Mouse (Mus musculus): ENCODE data around the gene Sgms1. TPM values are rescaled to one million over a fixed set of nuclear protein-coding genes. Genes with fewer than 3 reads are reported as not detected.

The Sgms1 gene
- polyA plus RNA-seq, 1 experiment: 53.7 TPM

DNA sequence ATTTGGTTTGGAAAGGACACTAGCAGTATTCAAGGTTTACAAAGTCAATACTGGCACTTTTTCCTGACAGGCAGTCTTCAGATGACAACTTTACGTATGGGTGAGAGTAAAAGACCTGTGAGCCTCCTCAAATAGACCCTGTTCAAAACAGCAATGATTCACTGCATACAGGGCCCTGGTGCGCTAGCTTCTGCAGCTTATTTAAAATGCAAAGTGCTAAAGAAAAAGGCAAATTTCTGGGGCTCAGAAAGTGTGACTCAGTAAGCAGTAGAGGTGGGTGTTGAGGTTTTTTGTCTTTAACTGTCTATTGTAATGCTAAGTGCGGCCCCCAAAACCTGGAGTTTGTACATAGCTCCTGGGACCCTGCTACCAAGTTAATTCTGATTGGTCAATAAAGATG lies 81.2 kb downstream of the Sgms1 start:
- DNase-seq: no peak
- 93% methylated on average over 3 of the region's 3 CpGs for WGBS
- H3K4me3 ChIP-seq (replicated peaks; ENCODE audit: extremely low read depth, low read depth, low read length): no peak overlapping the region
- no peak for TF ChIP-seq POLR2A (IDR thresholded peaks at IDR 0.05; ENCODE audit: borderline replicate concordance, extremely low read depth, low read depth, low read length)
- no peak for TF ChIP-seq CTCF (IDR thresholded peaks at IDR 0.05; ENCODE audit: insufficient read depth, low read length)
- peaks cover 11% of the 10 kb centered on the region for H3K4me1 ChIP-seq (ENCODE audit: control insufficient read depth, insufficient read depth, low read length)

DNA sequence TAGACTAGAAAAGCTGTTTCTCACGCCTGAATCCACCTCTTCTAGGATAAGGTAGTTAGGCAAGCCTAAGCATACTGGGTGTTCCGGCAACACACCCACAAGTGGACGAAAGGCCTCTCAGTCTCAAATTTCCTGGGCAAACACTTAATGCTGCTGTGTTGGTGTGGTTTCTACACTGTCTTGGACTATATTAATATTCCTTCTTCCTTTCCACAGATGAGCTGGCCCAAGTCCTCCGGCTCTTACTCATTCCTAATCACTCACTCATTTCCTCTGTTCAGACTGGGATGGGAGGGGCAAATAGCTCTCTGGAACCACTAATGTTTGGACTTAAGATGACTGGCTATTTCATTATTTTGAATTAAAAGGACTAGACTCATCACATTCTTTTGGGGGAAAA lies 84.6 kb downstream of the Sgms1 start:
- Histone ChIP-seq H3K4me1 (ENCODE audit: control insufficient read depth, insufficient read depth, low read length) (peaks cover 19% of the 10 kb centered on the region), H3K4me3 (replicated peaks; ENCODE audit: extremely low read depth, low read depth, low read length) (no peak overlapping the region)
- peak; percentile 55 for DNase-seq
- TF ChIP-seq CTCF (IDR thresholded peaks at IDR 0.05; ENCODE audit: insufficient read depth, low read length): no peak
- no peak for TF ChIP-seq POLR2A (IDR thresholded peaks at IDR 0.05; ENCODE audit: borderline replicate concordance, extremely low read depth, low read depth, low read length)
- 12% methylated on average over 4 of the region's 4 CpGs for WGBS

DNA sequence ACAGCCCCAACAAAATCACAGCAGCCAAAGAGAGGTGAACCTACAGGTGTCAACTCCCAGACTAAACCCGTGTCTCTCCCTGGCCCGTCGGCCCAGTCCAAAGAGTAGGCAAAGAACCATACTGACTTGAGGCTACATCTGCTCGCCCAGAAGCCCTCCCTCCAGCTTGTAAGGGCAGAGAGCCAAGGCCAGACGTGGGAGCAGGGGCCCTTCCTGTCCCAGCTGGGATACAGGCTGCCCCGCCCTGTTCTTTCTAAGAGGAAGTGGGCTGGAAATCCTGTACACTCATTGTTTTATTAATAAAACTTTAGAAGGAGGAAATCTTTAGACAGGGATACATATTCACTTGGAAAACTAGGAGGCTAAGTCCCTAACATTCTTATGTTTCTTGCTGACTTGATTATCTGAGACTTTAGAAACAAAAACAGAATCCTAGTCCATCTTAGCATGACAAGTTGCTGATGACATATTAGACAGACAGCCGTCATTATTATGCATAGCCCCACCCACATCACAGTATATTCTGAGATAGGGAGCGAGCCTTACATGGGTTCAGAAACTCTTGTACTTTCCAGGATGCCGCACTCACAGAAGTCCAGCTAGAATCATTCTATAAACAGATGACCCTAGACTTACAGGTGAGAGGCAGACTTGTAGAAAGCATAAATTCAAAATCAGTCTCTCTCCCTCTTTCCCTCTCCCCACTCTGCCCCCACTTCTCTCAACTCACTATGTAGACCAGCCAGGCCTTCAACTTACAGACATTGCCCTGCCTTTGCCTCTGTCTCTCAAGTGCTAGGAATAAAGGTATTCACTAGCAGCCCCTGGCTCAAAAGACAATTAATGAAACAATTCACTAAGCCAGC lies 85.3 kb downstream of the Sgms1 start:
- no peak overlapping the region for H3K4me3 ChIP-seq (replicated peaks; ENCODE audit: extremely low read depth, low read depth, low read length)
- WGBS: 13% methylated on average over 9 of the region's 9 CpGs
- peak; percentile 73 for DNase-seq
- TF ChIP-seq POLR2A (IDR thresholded peaks at IDR 0.05; ENCODE audit: borderline replicate concordance, extremely low read depth, low read depth, low read length): peak; percentile 44; the same call in 1 of the 2 replicates
- no peak for TF ChIP-seq CTCF (IDR thresholded peaks at IDR 0.05; ENCODE audit: insufficient read depth, low read length)
- H3K4me1 ChIP-seq (ENCODE audit: control insufficient read depth, insufficient read depth, low read length): peaks cover 19% of the 10 kb centered on the region

DNA sequence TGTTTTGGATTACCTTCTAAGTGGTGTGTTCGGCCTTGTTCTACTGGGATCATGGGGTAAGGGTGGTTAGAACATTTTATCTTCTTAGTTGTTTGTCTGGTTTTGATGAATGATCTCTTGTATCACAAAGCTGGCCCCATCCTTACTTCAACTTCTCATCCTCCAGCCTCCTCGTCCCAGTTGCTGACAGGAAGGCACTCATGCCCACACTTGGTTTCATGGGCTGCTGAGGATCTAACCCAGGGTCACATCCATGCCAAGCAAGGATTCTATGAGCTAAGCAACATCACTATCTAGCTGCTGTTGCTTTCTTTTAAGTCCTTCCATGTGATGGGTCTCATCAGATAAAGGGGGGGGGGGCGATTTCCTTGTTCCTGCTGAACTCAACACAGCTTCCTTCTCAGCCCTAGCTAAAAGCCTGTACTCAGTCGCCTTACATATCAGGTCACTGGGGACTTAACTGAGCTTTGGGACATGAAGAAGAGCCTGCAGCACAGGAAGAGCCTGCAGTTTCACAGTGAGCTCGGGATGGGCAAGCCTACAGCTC lies 86.6 kb downstream of the Sgms1 start:
- no peak for DNase-seq
- Histone ChIP-seq H3K4me1 (ENCODE audit: control insufficient read depth, insufficient read depth, low read length) (peaks cover 19% of the 10 kb centered on the region), H3K4me3 (replicated peaks; ENCODE audit: extremely low read depth, low read depth, low read length) (no peak overlapping the region)
- 52% methylated on average over 5 of the region's 5 CpGs for WGBS
- no peak for TF ChIP-seq POLR2A (IDR thresholded peaks at IDR 0.05; ENCODE audit: borderline replicate concordance, extremely low read depth, low read depth, low read length)
- no peak for TF ChIP-seq CTCF (IDR thresholded peaks at IDR 0.05; ENCODE audit: insufficient read depth, low read length)

DNA sequence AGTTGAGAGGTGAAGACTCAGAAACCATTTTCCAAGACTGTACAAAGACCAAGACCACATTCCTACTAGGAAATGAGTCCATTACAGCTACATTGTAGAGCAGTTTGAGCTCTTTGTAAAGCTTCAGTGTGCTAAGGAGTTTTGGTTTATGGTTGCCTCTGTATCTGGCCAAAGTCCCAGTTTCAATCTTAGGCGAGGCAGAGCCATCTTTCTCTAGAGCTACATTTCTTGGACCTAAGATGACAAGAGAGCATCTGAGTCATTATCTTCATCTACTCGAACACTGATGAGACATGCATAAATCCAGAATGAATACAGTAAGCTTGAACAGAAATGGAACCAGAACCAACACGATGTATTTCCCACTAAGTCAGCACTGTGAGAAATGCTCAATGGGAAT lies 87.9 kb downstream of the Sgms1 start:
- Histone ChIP-seq H3K4me1 (ENCODE audit: control insufficient read depth, insufficient read depth, low read length) (peaks cover 21% of the 10 kb centered on the region), H3K4me3 (replicated peaks; ENCODE audit: extremely low read depth, low read depth, low read length) (no peak overlapping the region)
- DNase-seq: no peak
- TF ChIP-seq CTCF (IDR thresholded peaks at IDR 0.05; ENCODE audit: insufficient read depth, low read length): no peak
- TF ChIP-seq POLR2A (IDR thresholded peaks at IDR 0.05; ENCODE audit: borderline replicate concordance, extremely low read depth, low read depth, low read length): no peak
- 64% methylated on average over 3 of the region's 3 CpGs for WGBS

DNA sequence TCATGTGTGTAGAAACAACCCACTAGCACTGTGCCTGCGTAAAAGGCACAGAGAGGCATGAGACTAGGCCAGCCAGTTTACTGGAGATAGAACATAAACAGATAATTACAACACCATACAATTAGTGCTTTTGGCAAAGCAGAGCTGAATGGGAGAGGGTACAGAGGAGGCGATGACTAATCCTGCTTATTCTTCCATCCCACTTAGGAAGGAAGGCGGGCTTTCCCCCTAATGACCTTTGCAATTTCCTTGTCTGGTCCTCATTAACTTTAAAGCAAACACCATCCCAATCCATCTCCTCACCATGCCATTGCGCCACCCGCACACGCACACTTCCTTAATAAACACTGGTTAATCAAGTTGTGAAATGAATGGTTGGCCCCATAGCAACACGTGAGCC lies 91.3 kb downstream of the Sgms1 start:
- 66% methylated on average over 7 of the region's 7 CpGs for WGBS
- no peak overlapping the region for H3K4me3 ChIP-seq (replicated peaks; ENCODE audit: extremely low read depth, low read depth, low read length)
- peaks cover 16% of the 10 kb centered on the region for H3K4me1 ChIP-seq (ENCODE audit: control insufficient read depth, insufficient read depth, low read length)
- no peak for DNase-seq
- no peak for TF ChIP-seq POLR2A (IDR thresholded peaks at IDR 0.05; ENCODE audit: borderline replicate concordance, extremely low read depth, low read depth, low read length)
- TF ChIP-seq CTCF (IDR thresholded peaks at IDR 0.05; ENCODE audit: insufficient read depth, low read length): no peak

DNA sequence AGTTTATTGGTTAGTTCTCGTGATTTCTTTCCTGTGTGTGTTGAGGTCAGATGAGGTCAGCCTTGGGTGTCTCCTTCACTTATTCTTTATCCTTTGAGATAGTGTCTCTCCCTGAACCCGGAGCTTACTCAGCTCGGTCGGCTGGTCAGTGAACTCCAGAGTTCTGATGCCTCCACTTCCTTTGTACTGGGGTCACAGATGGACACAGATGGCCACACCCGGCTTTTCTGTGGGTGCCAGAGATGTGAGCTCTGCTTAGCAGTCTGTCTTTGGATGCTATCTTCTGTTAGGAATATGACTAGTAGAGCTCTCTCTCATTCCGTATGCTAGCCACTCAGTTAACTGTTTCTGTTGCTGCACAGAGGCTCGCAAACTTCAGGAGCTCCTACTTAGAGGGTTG lies 92.7 kb downstream of the Sgms1 start:
- WGBS: 63% methylated on average over 7 of the region's 7 CpGs
- TF ChIP-seq CTCF (IDR thresholded peaks at IDR 0.05; ENCODE audit: insufficient read depth, low read length) (no peak), POLR2A (IDR thresholded peaks at IDR 0.05; ENCODE audit: borderline replicate concordance, extremely low read depth, low read depth, low read length) (no peak)
- no peak for DNase-seq
- no peak overlapping the region for H3K4me3 ChIP-seq (replicated peaks; ENCODE audit: extremely low read depth, low read depth, low read length)
- H3K4me1 ChIP-seq (ENCODE audit: control insufficient read depth, insufficient read depth, low read length): peaks cover 19% of the 10 kb centered on the region

DNA sequence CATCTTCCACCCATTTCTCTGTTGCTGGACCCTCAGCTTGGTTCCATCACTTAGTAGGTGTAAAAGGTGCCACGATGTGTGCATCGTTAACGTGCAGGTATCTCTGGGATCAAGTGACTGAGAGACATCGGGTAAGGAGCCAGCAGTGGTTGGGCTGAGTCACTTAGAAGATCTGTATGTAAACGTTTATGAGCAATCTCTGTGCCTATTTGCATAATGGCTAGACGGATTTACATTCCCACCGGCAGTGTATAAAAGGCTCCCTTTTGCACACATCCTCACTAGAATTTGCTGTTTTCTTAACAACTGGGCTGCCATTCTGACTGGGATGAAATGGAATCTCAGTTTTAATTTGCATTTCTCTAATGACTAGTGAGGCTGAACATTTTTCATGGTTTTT lies 93.9 kb downstream of the Sgms1 start:
- no peak for TF ChIP-seq CTCF (IDR thresholded peaks at IDR 0.05; ENCODE audit: insufficient read depth, low read length)
- no peak for TF ChIP-seq POLR2A (IDR thresholded peaks at IDR 0.05; ENCODE audit: borderline replicate concordance, extremely low read depth, low read depth, low read length)
- no peak for DNase-seq
- 79% methylated on average over 7 of the region's 7 CpGs for WGBS
- H3K4me3 ChIP-seq (replicated peaks; ENCODE audit: extremely low read depth, low read depth, low read length): no peak overlapping the region
- H3K4me1 ChIP-seq (ENCODE audit: control insufficient read depth, insufficient read depth, low read length): peaks cover 22% of the 10 kb centered on the region

DNA sequence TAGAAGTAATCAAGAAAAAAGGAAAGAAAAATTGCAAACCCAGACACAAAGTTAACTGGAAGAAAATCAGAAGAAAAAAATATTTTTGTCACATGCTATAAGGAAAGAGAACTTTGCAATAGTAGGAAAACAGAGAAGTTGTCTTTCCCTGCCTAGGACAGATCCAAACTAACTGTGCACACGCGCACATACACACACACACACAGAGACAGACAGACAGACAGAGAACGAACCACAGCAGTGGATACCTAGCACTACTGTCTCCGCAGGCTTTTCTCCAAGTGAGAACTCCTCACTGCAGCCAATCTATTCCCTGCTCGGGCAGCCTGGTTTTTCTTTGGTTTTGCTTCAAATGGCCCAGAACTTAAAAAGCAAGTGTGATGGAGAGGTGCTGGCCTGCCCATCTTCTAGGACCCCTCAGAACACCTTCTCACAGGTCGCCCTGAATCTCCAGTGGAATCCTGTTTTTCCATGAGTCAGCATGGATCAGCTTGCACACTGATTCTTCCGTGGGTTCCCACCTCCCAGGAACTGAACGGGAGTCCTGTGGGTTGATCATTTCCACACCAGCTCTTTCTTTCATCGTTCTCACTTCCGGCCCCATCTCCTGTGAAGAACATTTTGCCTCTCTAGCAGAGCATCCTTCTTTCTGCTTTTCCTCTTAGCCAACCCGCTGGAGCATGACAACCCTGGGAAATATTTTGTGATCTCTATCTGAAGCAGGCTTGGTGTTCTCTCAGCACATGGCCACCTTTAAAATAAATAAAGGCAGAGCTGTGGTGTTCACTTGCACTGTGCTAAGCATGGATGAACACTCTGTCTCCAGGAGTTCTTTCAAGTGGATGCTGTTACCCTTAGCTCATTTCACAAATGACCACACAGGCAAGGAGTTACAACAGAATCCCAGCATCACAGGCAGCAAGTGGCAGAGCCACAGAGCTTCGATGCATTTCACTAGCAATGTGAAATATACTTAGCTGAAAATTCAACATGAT lies 96.4 kb downstream of the Sgms1 start:
- TF ChIP-seq POLR2A (IDR thresholded peaks at IDR 0.05; ENCODE audit: borderline replicate concordance, extremely low read depth, low read depth, low read length): no peak
- TF ChIP-seq CTCF (IDR thresholded peaks at IDR 0.05; ENCODE audit: insufficient read depth, low read length): no peak
- DNase-seq: no peak
- Histone ChIP-seq H3K4me1 (ENCODE audit: control insufficient read depth, insufficient read depth, low read length) (peaks cover 22% of the 10 kb centered on the region), H3K4me3 (replicated peaks; ENCODE audit: extremely low read depth, low read depth, low read length) (peak overlapping the region; percentile 21)
- WGBS: 38% methylated on average over 12 of the region's 12 CpGs

All from lung, adult 2 months (tissue).